Mouse (Mus musculus): Measurements from ENCODE around the gene Camkmt.

Gene Camkmt

DNA sequence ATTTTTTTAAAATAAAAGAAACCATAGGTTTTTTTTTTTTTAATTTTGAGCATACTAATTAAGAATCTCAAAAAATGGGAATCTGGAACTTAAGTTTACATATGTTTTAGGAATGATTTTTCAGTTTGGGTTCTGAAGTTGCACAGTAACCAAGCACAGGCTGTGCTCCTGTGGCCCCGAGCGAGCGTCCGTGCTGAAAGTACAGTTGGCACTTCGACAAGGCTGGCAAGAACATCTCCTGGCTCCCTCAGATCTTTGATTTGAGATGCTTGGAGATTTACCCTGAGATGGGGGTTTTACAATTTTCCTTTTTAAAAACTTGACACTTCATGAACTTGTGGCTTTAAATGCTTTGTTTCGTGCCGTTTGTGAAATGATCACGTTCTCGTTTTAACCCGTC, 218.7 kb downstream of the Camkmt start:
- DNase-seq: peak in 1 of 2 experiments; percentile 5

- no peak for DNase-seq
These were observed 221.0 kb downstream of the Camkmt start for GRCm38 (mm10) chr17:85311348-85311747.

DNA sequence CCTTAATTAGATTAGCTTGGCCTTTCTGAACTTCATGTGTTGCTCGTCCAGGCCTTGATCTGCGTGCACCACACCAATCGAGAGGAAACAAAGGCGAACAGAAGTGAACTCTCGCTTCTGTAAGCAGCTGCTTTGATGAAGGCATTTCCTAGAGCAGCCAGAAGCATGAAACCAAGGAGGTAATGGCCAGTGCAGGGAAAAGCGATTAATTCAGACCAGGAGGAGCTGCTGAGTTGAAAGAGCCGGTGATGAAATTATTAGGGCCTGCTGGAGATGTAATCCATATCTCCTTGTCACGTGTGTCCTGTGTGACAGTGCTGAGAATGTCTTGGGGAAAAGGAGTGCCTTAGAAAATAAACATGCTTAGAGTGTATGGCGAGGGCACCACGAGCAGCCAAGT, 228.0 kb downstream of the Camkmt start:
- no peak for DNase-seq

DNA sequence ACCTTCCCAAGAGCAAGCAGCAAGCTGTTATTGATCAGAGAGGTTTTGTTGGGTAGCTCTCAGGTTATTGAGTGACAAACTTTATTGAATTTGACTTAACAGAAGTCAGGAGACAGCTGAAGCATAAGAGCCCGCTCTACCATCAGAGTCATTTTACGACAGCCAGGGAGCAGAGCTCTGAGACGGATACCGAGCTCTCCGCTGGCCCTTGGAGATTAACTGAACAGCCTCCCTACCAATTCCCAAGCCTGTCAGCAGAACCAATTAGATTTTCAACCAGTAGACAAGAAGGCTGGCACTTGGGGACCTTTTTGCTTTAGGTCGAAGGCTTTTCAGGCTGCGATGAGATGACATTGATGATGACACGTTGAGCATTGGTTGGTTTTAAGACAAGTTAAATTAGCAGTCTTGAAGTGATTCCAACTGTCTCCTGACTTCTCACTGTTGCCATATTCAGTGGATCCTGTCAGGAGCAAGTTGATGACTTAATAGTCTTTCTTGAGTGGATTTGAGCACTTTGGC, 229.5 kb downstream of the Camkmt start:
- DNase-seq: no peak

DNA sequence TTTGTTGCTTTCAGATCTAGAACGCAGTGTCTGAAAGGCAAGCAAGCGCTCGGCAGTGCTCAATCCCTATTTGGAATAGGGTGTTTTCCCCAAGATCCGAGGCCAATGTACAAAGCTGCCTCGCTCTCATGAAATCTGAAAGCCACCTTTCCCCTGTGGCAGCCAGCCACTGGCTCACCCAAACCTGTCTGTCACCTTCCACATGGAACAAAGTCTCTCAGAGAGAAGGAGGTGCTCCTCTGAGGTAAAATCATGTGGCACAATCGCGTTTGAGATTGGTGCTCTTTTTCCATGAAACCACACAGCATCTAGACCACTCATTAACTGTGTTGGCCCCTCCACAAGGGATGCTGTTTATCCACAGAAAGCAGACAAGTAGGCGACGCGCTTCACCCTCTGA, 238.5 kb downstream of the Camkmt start:
- DNase-seq: peak; percentile 10 to 19

- DNase-seq: no peak
These were observed 245.1 kb downstream of the Camkmt start for GRCm38 (mm10) chr17:85335464-85335863.

GRCm38 (mm10) chr17:85337666-85338065, 247.3 kb downstream of the Camkmt start:
- DNase-seq: no peak

- no peak for DNase-seq
These were observed 250.9 kb downstream of the Camkmt start for GRCm38 (mm10) chr17:85341134-85341700.

DNA sequence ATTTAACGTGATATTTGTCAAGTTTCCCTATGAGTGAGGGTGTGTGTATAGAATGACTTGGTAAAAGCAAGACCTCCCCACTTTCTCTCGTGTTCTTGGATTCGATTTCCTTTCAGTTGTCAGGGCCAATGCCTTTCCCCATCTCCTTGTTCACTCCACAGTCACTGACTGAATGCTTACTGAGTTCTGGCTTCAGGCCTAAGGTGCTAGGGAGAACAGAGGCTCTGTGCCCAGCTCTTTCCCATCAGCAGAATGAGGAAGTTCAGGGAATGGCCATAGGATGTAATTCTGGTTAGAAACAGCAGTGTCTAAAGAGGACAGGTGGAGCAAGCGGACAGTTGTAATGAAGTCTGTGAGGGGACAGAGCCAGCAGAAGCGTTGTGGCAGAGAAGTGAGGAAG, 252.1 kb downstream of the Camkmt start:
- no peak for DNase-seq

- no peak for DNase-seq
These were observed 253.1 kb downstream of the Camkmt start for GRCm38 (mm10) chr17:85343435-85343834.

DNA sequence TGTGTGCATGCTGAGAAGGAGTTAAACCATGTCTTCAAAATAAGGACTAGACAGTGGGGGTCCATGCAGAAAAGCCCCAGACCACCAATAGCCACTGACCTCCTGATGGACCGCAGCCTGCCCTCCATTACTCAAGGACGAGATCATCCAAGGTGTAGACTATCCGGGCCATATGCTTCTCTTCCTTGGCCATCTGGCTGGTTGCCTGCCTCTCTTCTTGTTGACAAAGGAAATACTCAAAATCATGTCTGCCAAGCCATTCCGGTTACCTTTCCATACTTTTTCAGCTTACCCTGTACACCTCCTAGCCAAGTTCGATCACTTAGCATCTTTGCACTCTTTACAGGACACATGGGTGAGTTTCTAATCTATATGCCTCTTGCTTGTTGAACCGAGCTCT, 256.3 kb downstream of the Camkmt start:
- no peak for DNase-seq

DNA sequence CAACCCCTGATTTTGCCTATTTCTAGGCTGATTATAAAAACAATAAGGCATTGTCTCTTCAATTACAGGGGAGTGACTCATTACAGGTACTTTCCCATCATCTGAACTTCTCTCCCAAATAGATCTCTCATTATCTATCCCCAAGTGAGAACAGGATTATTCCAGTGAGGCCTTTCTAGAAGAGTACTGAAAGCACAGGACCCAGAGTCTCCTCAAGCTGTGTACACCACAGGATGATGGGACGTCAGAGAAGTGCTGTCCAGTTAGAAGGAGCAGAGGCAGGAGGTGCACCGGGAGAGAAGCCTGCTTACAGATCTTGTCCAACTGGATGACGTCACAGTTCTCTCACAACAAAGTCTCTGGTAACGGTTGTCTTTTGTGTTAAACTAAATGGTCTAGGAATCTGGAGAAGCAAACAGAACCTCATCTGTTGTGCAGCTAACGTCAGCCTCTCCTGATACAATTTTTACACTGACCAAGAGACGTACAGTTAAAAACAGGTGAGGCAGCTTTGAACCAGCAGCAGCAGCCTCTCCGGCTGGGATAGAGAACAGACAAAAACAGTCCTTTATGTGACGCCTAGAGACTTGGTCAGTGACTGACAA, 259.1 kb downstream of the Camkmt start:
- no peak for DNase-seq

GRCm38 (mm10) chr17:85351301-85351700, 260.9 kb downstream of the Camkmt start:
- no peak for DNase-seq

DNA sequence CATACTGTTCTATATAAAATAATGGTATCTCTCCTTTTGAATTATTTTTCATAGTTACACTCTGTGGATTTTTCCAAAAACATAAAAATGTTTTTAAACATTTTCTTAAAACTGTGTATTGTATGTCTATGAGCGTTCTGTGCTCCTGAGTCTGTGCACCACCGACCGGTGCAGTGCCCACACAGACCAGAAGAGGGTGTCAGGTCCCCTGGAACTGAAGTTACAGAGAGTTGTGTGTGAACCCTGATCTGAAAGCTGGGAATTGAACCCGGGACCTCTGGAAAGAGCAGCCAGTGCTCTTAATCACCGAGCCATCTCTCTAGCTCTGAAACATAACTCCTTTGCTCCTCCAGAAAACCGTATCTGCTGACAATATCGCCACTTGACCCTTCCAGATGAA, 262.4 kb downstream of the Camkmt start:
- DNase-seq: no peak

GRCm38 (mm10) chr17:85353191-85353590, 262.8 kb downstream of the Camkmt start:
- DNase-seq: no peak

DNA sequence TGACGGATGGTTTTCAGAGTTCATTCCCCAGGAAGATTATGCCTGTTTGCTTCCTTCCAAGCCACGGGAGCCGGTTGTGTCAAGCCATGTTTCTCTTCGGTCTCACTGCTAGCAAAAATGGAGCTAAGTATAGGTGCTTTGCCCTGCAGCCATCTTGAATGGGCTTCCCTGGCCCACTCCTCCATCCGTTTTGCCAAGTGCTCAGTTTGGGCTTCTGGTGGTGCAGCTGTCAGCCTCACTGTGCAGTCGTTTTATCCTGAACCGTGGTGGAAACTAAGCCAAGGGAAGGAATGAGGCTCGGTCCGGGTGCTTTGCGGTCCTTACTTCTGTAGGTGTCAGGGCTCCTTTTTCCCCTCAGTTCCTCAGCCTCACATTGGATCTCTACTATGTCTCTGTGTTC, 263.3 kb downstream of the Camkmt start:
- DNase-seq: no peak

- peak; percentile 43 to 52 for DNase-seq
These were observed 265.0 kb downstream of the Camkmt start for GRCm38 (mm10) chr17:85355356-85355755.

GRCm38 (mm10) chr17:85361006-85361405, 270.7 kb downstream of the Camkmt start:
- DNase-seq: peak; percentile 17 to 40

DNA sequence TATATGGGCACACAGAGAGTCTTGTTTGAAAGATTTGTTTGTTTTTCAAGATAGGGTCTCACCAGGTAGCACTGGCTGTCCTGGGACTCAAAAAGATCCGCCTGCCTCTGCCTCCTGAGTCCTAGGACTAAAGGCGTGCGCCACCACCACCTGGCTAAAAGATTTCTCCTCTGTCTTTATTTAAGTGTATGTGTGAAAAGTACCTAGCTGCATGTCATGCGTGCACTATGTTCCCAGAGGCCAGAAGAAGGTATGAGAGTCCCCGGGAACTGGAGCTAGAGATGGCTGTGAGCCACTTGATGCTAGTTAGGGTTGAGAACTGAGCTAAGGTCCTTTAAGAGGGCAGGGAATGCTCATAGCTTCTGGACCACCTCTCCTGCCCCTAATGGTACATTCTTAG, 277.0 kb downstream of the Camkmt start:
- no peak for DNase-seq

GRCm38 (mm10) chr17:85368776-85369175, 278.4 kb downstream of the Camkmt start:
- DNase-seq: no peak

DNA sequence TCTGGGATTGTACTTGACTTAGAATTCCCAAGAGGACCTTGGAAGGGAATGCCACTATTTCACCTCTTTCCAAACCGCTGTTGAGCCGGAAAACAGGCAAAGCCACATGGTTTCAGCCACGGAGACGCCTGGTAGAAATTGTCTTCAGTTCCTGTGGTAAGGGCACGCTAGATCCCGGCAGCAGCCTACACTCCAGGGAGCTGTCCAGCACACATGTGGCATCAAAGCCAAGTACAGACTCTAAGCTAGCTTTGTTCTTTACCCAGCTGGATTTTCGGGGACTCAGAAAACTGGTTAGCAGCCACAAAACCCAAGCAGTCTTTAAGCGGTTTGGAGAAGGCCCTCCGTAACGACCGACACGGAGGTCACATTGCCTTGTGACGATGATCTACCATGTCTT, 281.7 kb downstream of the Camkmt start:
- no peak for DNase-seq

- no peak for DNase-seq
These were observed 282.2 kb downstream of the Camkmt start for GRCm38 (mm10) chr17:85372523-85372922.

DNA sequence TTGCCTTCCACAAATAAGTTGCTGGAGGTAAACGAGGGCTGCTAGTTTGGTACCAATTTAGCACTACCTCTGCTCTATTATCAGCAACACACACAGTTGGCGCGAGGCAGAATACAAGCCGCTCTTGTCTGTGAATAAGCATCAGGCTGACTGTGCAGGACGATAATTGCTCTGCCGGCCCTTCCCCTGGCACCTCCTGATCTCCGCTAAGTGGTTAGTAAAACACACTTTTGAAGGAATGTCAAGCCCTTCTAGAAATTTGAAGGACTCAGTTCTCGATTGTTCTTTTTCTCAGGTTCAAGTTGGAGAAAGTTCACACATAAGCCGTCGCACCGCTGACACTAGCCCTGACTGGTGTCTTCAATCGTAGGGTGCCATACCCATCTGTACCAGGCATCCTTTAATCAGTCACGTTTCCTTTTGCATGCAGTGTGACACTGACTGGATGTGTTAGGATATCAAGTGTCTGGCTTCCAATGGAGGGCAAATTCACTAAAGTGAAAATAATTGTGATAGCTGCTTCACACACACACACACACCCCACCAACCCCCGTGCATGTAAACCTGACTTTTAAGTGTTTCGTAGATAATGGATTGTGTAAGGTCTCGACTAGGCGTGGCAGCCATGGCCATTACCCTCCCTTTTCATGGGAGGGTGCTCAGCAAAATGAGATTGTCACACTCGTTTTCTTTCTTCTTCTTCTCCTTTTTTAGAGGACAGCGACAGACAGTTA, 283.9 kb downstream of the Camkmt start:
- DNase-seq: no peak

DNA sequence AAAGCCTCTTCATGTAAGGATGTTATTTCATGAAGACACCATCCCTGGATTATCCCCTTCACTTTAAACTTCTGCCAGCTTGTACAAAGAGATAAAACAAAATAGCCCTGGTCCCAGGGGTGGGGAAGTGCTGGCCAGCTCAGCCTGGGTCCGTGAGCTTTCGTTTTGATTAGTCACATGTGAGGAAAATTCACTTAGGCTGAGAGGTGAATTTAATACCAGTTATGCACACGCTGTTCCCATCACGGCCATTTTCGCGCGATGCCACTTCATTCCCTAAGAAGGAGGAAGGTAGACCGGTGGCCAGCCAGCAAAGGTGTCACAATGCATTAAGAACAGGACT, 284.5 kb downstream of the Camkmt start:
- DNase-seq: no peak

All from kidney, adult 8-10 months (tissue).